Mouse (Mus musculus): ENCODE measurements around the gene Nxn.

Gene Nxn

GRCm38 (mm10) chr11:76398798-76399586 lies at the start of gene Nxn:
Nxn (minus strand) TSS chr11:76399140.
- CTCF ChIA-PET, result interaction anchor here (0.6 to 2.9 kb wide), 37 partner anchors 8 to 340 kb away, joined by 3 to 18 read pairs (median 4); partner anchors contain the start of gene Timm22 (in 2 of the 4)
- POLR2A ChIA-PET, result interaction anchor here (0.6 to 2.3 kb wide), 36 partner anchors 8 to 226 kb away, joined by 3 to 15 read pairs (median 4); partner anchors contain the start of genes Dbil5 (in 1 of the 4), Gemin4 (in 1 of the 4), Glod4 (in 1 of the 4) and Mrm3 (in 1 of the 4)

GRCm38 (mm10) chr11:76446251-76446650 lies 47.3 kb upstream of the Nxn start:
- CTCF ChIA-PET, result interaction anchor here (0.6 to 8.8 kb wide), 33 partner anchors 7 to 1812 kb away, joined by 3 to 70 read pairs (median 3); partner anchors contain the start of gene Timm22 (in 2 of the 4)
- POLR2A ChIA-PET, result interaction anchor here in 3 of 4 experiments (0.5 to 3.1 kb wide), 28 partner anchors 8 to 376 kb away, joined by 3 to 24 read pairs (median 4); partner anchors contain the start of genes Gosr1 (in 1 of the 3) and Timm22 (in 1 of the 3)

GRCm38 (mm10) chr11:76445459-76445858 lies 46.5 kb upstream of the Nxn start:
- POLR2A ChIA-PET, result interaction anchor here in 2 of 4 experiments (1.0 to 3.1 kb wide), 12 partner anchors 8 to 318 kb away, joined by 3 to 24 read pairs (median 6); partner anchors contain the start of gene Gosr1 (in 1 of the 2)
- CTCF ChIA-PET, result interaction anchor here in 3 of 4 experiments (1.1 to 8.8 kb wide), 7 partner anchors 9 to 201 kb away, joined by 3 to 70 read pairs (median 9); no protein-coding TSS in a partner anchor

- POLR2A ChIA-PET, result interaction anchor here in 1 of 4 experiments (0.6 to 4.5 kb wide), 8 partner anchors 9 to 92 kb away, joined by 3 to 23 read pairs (median 5); no protein-coding TSS in a partner anchor
Observed at GRCm38 (mm10) chr11:76439666-76440065, 40.7 kb upstream of the Nxn start.

GRCm38 (mm10) chr11:76436864-76437437 lies 38.0 kb upstream of the Nxn start:
- CTCF ChIA-PET, result interaction anchor here (0.5 to 2.9 kb wide), 24 partner anchors 8 to 698 kb away, joined by 3 to 17 read pairs (median 4); partner anchors contain the start of genes Timm22 (in 2 of the 4) and Nxn (in 1 of the 4)
- POLR2A ChIA-PET, result interaction anchor here (0.5 to 2.7 kb wide), 19 partner anchors 8 to 327 kb away, joined by 3 to 24 read pairs (median 3); partner anchors contain the start of genes Gosr1 (in 1 of the 4) and Timm22 (in 1 of the 4)

More at GRCm38 (mm10) chr11:76439666-76440065, 40.7 kb upstream of the Nxn start:
- CTCF ChIA-PET, result interaction anchor here (0.5 to 8.8 kb wide), 9 partner anchors 11 to 437 kb away, joined by 3 to 70 read pairs (median 4); no protein-coding TSS in a partner anchor

- ChIA-PET CTCF (interaction anchor here in 3 of 4 experiments (0.7 to 2.9 kb wide), 8 partner anchors 11 to 1180 kb away, joined by 3 to 17 read pairs (median 6); partner anchors contain the start of gene Timm22 (in 1 of the 3)), POLR2A (interaction anchor here in 3 of 4 experiments (0.6 to 1.5 kb wide), 6 partner anchors 10 to 29 kb away, joined by 3 to 4 read pairs (median 3); partner anchors contain the start of gene Timm22 (in 1 of the 3))
Observed at GRCm38 (mm10) chr11:76436009-76436408, 37.1 kb upstream of the Nxn start.

GRCm38 (mm10) chr11:76429966-76430631 lies 31.2 kb upstream of the Nxn start:
- ChIA-PET POLR2A (interaction anchor here in 2 of 4 experiments (1.0 to 3.6 kb wide), 8 partner anchors 8 to 65 kb away, joined by 3 to 23 read pairs (median 4); partner anchors contain the start of gene Timm22 (in 1 of the 2)), CTCF (interaction anchor here (0.5 to 1.9 kb wide), 15 partner anchors 8 to 176 kb away, joined by 3 to 7 read pairs (median 4); no protein-coding TSS in a partner anchor)

GRCm38 (mm10) chr11:76429556-76429955 lies 30.6 kb upstream of the Nxn start:
- ChIA-PET POLR2A (interaction anchor here in 3 of 4 experiments (0.6 to 3.6 kb wide), 13 partner anchors 7 to 708 kb away, joined by 3 to 23 read pairs (median 4); partner anchors contain the start of genes Dbil5 (in 1 of the 3), Gemin4 (in 1 of the 3) and Timm22 (in 1 of the 3)), CTCF (interaction anchor here (0.5 to 1.9 kb wide), 33 partner anchors 8 to 517 kb away, joined by 3 to 12 read pairs (median 4); partner anchors contain the start of gene Gosr1 (in 1 of the 4))

GRCm38 (mm10) chr11:76429046-76429445 lies 30.1 kb upstream of the Nxn start:
- ChIA-PET POLR2A (interaction anchor here in 3 of 4 experiments (0.6 to 3.6 kb wide), 12 partner anchors 8 to 708 kb away, joined by 3 to 23 read pairs (median 4); partner anchors contain the start of genes Dbil5 (in 1 of the 3), Gemin4 (in 1 of the 3) and Timm22 (in 1 of the 3)), CTCF (interaction anchor here (0.6 to 1.9 kb wide), 38 partner anchors 8 to 516 kb away, joined by 3 to 12 read pairs (median 3); partner anchors contain the start of gene Gosr1 (in 1 of the 4))

GRCm38 (mm10) chr11:76427781-76428180 lies 28.8 kb upstream of the Nxn start:
- ChIA-PET CTCF (interaction anchor here in 1 of 4 experiments (1.2 kb wide), 1 partner anchor 31 kb away, joined by 3 read pairs; no protein-coding TSS in a partner anchor), POLR2A (interaction anchor here in 1 of 4 experiments (1.3 to 1.7 kb wide), 2 partner anchors 9 to 11 kb away, joined by 4 to 6 read pairs; no protein-coding TSS in a partner anchor)

- ChIA-PET POLR2A (interaction anchor here in 1 of 4 experiments (1.2 to 2.2 kb wide), 3 partner anchors 11 to 16 kb away, joined by 3 to 6 read pairs (median 5); no protein-coding TSS in a partner anchor), CTCF (interaction anchor here (0.6 to 1.4 kb wide), 8 partner anchors 15 to 810 kb away, joined by 3 to 10 read pairs (median 4); partner anchors contain the start of gene Timm22 (in 1 of the 4))
Observed at GRCm38 (mm10) chr11:76425749-76426148, 26.8 kb upstream of the Nxn start.

GRCm38 (mm10) chr11:76420896-76421295 lies 22.0 kb upstream of the Nxn start:
- ChIA-PET CTCF (interaction anchor here (0.6 to 2.7 kb wide), 20 partner anchors 8 to 429 kb away, joined by 3 to 14 read pairs (median 3); partner anchors contain the start of gene Timm22 (in 1 of the 4)), POLR2A (interaction anchor here in 3 of 4 experiments (0.7 to 4.5 kb wide), 6 partner anchors 8 to 648 kb away, joined by 3 to 22 read pairs (median 4); no protein-coding TSS in a partner anchor)

GRCm38 (mm10) chr11:76419179-76419578 lies 20.2 kb upstream of the Nxn start:
- POLR2A ChIA-PET, result interaction anchor here in 3 of 4 experiments (0.6 to 4.5 kb wide), 8 partner anchors 8 to 157 kb away, joined by 3 to 22 read pairs (median 3); partner anchors contain the start of gene Nxn (in 1 of the 3)
- CTCF ChIA-PET, result interaction anchor here (0.6 to 2.7 kb wide), 15 partner anchors 8 to 452 kb away, joined by 3 to 11 read pairs (median 4); partner anchors contain the start of genes Dbil5 (in 1 of the 4) and Gemin4 (in 1 of the 4)

GRCm38 (mm10) chr11:76418423-76418822 lies 19.5 kb upstream of the Nxn start:
- ChIA-PET CTCF (interaction anchor here in 3 of 4 experiments (0.7 to 2.2 kb wide), 7 partner anchors 8 to 452 kb away, joined by 3 to 11 read pairs (median 7); partner anchors contain the start of gene Timm22 (in 1 of the 3)), POLR2A (interaction anchor here in 2 of 4 experiments (0.6 to 4.5 kb wide), 6 partner anchors 12 to 156 kb away, joined by 3 to 22 read pairs (median 4); partner anchors contain the start of gene Timm22 (in 1 of the 2))

GRCm38 (mm10) chr11:76415985-76416384 lies 17.0 kb upstream of the Nxn start:
- ChIA-PET POLR2A (interaction anchor here in 2 of 4 experiments (0.6 to 1.2 kb wide), 3 partner anchors 22 to 193 kb away, joined by 3 to 4 read pairs (median 3); no protein-coding TSS in a partner anchor), CTCF (interaction anchor here in 2 of 4 experiments (0.6 to 1.2 kb wide), 3 partner anchors 17 to 496 kb away, joined by 3 read pairs; partner anchors contain the start of gene Nxn (in 1 of the 2))

- POLR2A ChIA-PET, result interaction anchor here in 3 of 4 experiments (0.7 to 2.4 kb wide), 9 partner anchors 9 to 172 kb away, joined by 3 to 6 read pairs (median 3); partner anchors contain the start of gene Timm22 (in 1 of the 3)
- CTCF ChIA-PET, result interaction anchor here in 3 of 4 experiments (0.9 to 1.6 kb wide), 6 partner anchors 14 to 162 kb away, joined by 3 read pairs; partner anchors contain the start of gene Nxn (in 1 of the 3)
Observed at GRCm38 (mm10) chr11:76415001-76415400, 16.1 kb upstream of the Nxn start.

All from embryonic stem cell, embryonic (primary cell).